Mouse (Mus musculus): ENCODE measurements at regions not wholly inside any gene's neighbourhood (a gene's known extent, or its start where the extent isn't known, plus 50 kb on each side); places are given as distances from the start of the nearest gene placed in this dataset.
"Not testable (repeated sequence)": the region's sequence is repeated elsewhere in the genome, so short reads cannot be mapped to it uniquely, and the experiment has no call there.

DNA sequence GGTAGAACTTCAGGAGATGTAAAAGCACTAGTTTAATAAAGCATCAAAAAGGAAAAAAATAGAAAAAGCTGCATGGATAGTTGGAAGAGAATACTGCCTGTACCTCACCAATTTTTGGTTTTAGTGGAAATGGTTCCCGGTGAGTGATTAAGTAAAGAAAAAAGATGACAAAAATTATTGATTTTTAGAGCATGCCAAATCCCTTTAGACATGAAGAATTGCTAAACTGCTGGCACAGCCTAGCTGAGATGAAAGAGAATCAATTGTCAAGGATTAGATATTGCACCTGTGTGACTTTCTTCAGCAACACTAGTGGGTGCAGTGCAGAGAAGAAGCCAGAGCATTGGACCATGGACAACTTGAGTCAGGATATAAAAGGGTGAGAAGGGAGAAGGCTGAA, 348.7 kb upstream of the Cpeb2 start:
- no peak for DNase-seq (ENCODE audit: low spot score in 2 of 2)

DNA sequence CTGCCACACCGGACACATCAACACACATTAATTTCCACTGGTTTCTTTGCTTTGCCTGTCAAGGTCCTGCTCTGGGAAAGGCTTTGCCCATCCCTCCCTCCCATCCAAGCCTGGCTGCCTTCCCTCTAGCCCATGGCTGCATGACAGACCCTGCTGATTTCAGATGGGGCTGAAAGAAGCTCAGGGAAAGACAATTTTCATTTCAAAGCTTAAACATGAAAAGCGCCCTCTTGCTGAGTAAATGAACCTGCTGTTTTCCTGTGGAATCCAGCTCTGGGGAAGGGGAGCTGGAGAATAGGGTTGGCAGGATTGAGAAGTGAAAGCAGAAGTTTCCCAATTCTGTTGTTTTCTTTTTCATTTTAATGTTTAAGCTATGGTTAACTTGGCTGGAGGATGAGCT, 341.1 kb upstream of the Cpeb2 start:
- no peak for DNase-seq (ENCODE audit: low spot score in 2 of 2)

DNA sequence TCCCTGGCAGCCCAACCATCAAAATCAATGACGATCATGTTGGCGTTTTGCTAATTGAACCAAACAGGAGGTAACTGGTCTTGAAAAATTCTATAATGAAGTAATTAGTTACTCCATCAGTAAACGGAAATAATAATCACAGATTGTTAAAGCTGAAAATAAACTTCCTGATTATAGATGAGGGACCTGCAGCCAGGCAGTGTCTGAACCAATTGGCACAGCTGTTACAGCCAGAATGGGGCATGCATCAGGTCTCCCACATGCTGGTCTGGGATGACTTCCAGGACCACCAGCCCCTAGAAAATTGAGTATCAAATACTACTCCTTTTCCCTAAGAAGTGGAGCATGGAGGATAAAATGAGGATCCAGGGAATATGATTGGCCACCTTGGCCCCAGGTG, 326.8 kb upstream of the Cpeb2 start:
- DNase-seq (ENCODE audit: low spot score in 2 of 2): no peak

DNA sequence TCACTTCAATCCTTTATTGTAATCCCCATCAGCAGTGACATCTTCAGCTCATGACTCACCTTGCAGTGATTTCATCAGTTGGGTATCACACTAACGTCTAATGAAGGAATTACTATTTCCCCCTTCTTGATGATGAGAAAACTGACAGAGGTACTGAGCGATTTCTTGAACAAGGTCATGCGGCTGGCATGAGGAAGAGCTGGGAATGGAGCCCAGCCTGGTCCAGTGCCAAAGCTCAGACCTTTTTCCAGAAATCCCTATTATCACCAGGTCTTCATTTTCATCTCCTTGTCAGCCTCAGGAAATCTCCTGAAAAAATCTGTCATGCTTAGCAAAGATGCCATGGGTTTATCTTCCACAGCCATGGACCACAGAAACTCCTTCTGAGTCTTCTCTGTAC, 313.6 kb upstream of the Cpeb2 start:
- DNase-seq (ENCODE audit: low spot score in 2 of 2): peak; percentile 35 to 37

DNA sequence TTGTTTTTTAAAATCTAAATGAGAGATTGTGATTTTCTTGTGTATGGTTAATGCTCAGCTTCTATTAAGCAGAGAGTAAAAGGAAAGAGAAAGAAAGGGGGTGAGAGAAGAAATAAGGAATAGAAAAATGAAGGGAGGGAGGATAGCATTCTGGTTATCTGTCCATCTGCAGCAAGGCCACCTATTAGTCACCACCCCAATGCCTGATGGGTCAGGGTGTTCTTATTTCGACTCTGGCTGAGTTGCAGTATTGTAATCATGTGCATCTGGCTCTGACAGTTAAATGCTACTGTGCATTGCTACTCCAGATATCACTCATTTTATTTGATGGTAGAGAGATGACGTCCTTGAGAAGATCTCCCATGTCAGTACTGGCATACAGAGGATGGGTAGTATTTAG, 300.9 kb upstream of the Cpeb2 start:
- no peak for DNase-seq (ENCODE audit: low spot score in 2 of 2)

GRCm38 (mm10) chr5:42959296-42959862, 273.6 kb upstream of the Cpeb2 start:
- DNase-seq (ENCODE audit: low spot score in 2 of 2): no peak

DNA sequence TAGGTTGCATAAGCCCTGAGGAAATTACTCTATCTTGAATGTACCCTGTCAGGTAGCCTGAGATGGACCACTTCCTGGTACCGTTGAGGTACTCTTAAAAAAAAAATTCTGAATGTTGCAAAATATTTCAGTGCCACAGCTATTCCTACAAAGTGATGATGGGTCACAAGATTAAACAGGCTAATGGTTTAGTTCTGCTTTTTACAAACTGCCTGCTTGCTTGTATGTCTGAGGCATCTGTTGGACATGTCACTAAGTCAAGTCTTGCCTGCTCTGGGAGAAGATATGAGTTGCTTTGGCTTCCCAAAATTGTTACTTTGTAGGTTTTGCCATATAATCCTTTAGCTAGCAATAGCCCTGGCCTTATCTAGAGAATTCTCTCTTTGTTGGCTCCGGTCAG, 266.0 kb upstream of the Cpeb2 start:
- not testable (repeated sequence) for DNase-seq (ENCODE audit: low spot score in 2 of 2)

GRCm38 (mm10) chr5:42969209-42969608, 263.8 kb upstream of the Cpeb2 start:
- DNase-seq (ENCODE audit: low spot score in 2 of 2): no peak

- no peak for DNase-seq (ENCODE audit: low spot score in 2 of 2)
Observed at GRCm38 (mm10) chr5:42969621-42970020, 263.3 kb upstream of the Cpeb2 start.

DNA sequence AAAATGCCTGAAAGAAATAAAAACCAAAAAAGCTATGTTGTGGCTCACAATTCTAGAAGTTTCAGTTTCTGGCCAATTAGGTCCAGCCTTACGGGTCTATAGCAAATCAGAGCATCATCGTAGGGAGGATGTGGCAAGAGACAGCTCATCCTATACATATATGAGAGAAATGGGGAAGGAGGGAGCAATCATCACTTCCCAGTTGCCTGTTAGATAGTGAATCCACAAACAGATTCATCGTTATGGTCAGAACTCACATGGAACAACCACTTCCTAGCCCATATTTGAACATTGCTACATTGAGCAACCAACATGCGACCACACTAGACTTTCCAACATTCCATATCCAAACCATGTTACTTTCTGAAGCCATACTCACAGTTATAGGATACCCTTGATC, 255.9 kb upstream of the Cpeb2 start:
- no peak for DNase-seq (ENCODE audit: low spot score in 2 of 2)

DNA sequence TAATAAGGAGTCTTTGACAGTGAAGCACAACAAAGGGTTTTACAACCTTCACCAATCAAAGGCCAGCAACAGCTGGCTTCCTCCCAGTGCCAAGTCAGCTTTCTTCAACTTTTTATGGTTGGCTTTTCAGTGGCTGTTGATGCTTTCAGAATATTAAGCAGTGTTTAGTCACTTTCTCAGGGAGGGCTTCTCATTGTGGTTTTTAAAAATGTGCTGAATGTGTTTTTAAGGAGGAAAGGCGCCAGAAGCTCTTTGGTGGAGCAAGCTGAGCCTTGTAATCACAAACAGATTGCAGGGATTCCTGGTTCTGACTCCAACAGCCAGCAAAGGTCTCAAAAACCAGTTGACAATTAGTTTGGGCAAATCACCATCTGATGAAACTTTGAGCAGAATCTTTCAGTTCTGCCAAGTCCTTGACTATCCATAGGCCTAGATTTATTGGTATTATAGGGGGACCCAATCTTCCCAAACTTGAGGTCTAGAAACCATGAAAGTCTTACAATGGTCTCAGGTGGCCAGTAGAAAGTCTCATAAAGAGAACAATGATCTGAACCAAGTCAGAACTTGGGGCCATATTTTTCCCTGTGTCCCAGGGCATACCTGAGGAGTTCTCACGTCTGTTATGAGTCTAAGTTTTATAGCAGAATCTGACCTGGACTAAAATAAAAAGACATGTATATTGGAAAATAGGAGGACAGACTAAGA, 251.9 kb upstream of the Cpeb2 start:
- no peak for DNase-seq (ENCODE audit: low spot score in 2 of 2)

- DNase-seq (ENCODE audit: low spot score in 2 of 2): no peak
Observed at GRCm38 (mm10) chr5:42986203-42986602, 246.8 kb upstream of the Cpeb2 start.

GRCm38 (mm10) chr5:42987710-42988466, 245.1 kb upstream of the Cpeb2 start:
- no peak for DNase-seq (ENCODE audit: low spot score in 2 of 2)

GRCm38 (mm10) chr5:42989287-42989686, 243.7 kb upstream of the Cpeb2 start:
- no peak for DNase-seq (ENCODE audit: low spot score in 2 of 2)

DNA sequence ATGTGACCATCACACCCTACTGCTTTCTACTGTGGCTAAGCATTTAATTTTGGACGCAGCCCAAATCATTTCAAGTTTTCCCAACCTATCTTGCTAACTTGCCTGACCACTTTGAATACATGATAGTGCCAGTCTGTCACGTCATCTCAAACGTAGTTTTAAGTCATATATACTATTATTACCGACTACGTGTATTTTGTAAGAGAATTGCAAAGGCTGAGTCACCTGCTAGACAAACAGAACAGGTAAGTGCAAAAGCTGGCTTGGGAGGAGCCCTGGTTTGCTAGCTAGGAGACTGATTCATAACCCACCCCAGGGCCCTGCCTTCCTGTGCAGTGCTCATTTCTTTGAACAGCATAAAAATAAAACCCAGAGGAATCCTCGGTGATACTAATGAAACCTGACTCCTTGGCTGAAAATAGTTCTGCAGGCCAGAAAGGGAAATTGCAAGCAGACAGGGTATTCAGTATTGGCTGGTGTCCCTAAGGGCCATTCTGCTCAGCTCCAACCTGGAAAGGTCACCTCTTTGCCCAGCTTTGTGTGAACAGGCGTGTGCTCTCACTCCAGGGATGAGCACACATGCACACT, 208.9 kb upstream of the Cpeb2 start:
- no peak for DNase-seq (ENCODE audit: low spot score in 2 of 2)

DNA sequence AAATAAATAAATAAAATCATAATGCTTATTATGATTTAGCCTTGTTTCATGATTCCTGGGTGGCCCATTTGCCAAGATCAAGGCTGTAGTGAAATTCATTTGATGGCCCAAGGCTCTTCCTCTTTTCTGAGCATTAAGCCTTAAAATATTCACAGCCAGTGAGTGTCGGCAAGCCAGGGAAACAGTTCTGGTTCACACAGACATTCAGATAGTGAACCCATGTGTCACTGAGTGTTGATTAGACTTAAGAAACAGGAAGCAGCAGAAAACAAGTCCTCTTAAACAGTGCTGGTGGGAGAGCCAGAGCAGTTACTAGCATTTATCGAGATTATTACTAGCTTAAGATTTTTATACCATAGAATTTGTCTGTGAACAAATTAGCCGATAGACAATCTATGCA, 201.7 kb upstream of the Cpeb2 start:
- DNase-seq (ENCODE audit: low spot score in 2 of 2): no peak

GRCm38 (mm10) chr5:43031916-43032315, 201.1 kb upstream of the Cpeb2 start:
- DNase-seq (ENCODE audit: low spot score in 2 of 2): no peak

DNA sequence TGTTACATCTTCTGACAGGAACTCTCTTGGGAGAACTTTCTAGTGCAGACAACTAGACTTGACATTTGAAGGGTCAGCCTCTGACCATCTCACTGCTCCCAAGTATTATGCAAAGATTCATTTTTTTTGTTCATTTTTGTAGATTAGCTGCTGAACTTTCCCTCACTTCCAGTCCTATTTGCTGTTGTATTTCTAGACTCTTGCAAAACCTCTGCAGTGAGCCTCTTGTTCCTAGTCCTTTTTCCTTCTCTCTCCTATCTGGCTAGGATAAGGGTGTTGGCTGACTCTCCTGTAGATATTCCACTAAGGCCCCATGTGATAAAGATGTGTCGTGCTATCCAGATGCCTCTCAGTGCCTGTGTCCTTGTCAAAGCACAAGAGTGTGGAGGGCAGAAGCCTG, 198.5 kb upstream of the Cpeb2 start:
- DNase-seq (ENCODE audit: low spot score in 2 of 2): no peak

- DNase-seq (ENCODE audit: low spot score in 2 of 2): no peak
Observed at GRCm38 (mm10) chr5:43037592-43037991, 195.4 kb upstream of the Cpeb2 start.

GRCm38 (mm10) chr5:43039525-43039924, 193.4 kb upstream of the Cpeb2 start:
- no peak for DNase-seq (ENCODE audit: low spot score in 2 of 2)

DNA sequence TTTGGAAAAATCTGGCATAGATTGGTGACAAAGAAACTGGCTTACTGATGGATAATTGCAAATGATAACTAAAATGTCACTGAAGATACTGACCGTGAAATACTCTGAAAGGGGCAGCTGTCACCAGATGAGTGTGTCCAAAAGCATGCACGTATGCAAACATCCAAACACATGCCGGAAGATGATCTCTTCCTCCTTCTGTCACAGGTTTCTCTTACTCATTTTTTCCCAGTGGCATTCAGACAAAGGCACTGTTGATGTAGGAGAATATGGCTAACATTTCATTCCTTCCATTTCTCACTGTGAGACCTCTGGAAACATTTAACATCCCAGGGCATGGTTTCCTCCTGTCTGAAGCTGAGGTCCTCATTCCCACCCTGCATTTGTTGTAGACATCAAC, 190.4 kb upstream of the Cpeb2 start:
- no peak for DNase-seq (ENCODE audit: low spot score in 2 of 2)

GRCm38 (mm10) chr5:43045860-43046259, 187.1 kb upstream of the Cpeb2 start:
- no peak for DNase-seq (ENCODE audit: low spot score in 2 of 2)
